Mouse (Mus musculus) brain, adult 10 weeks (tissue): Measurements from ENCODE around the gene Chchd4. TPM values are rescaled to one million over a fixed set of nuclear protein-coding genes. Genes with fewer than 3 reads are reported as not detected.

Experiments
- polyA plus RNA-seq: library from polyadenylated mRNA; stranded (reverse); fragments of 350-450 nt; fragmentation: Illumina TruSeq; extraction: RNeasy Lipid Tissue Mini Kit (QIAGEN cat#74804); gene quantifications from one replicate; pipeline ENCODE4 v1.2.3, GENCODE M21; 2015; ENCODE audit warnings: low read depth, low replicate concordance

The Chchd4 gene
- 26.8 TPM for polyA plus RNA-seq

DNA sequence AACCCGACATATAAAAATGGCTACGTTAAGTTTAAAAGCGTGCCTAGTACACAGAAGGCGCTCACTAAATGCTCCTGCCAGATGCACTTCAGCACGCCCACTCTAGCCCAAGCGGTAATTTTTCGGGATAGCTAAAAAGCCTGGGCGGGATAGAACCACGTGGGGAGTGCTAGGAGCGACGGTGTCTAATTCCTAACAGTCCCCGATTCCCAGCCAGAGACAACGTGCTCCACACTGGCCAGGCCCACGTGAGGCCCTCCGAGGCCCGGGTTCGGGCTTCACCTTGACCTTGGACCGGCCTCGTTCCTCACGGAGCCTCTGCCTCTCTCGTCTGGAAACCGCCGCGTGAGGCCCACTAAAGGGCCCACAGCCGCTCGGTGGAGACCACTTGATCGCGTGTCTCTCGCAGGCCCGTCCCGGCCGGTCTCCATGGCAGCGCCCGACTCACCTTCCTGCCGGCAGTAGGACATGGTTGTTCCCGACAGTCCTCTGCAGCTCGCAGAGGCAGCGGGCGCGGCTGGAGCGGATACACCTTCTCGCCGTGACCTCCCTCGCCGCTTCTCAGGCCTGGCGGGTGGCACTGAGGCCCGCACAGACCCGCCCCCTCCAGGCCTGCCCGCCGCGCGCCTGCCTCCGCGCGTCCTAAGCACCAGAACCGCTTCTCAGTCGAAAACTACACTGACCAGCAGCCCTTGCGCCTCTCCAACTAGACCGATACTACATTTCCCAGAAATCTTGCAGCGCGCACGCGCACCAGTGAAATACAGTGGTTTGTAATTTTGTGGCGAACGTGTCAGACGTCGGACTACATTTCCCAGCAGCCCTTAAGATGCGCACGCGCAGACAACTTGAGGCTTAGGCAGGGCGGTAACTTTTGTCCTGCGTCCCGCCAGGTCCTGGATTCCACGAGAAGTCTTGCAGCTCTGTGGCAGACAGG, at the start of gene Chchd4, which contains the start of gene Tmem43:
TSS of gene Chchd4 (minus strand) at position 679 of the 937 bp plus-strand sequence.
TSS of gene Tmem43 (plus strand) at position 836 of the 937 bp plus-strand sequence.

DNA sequence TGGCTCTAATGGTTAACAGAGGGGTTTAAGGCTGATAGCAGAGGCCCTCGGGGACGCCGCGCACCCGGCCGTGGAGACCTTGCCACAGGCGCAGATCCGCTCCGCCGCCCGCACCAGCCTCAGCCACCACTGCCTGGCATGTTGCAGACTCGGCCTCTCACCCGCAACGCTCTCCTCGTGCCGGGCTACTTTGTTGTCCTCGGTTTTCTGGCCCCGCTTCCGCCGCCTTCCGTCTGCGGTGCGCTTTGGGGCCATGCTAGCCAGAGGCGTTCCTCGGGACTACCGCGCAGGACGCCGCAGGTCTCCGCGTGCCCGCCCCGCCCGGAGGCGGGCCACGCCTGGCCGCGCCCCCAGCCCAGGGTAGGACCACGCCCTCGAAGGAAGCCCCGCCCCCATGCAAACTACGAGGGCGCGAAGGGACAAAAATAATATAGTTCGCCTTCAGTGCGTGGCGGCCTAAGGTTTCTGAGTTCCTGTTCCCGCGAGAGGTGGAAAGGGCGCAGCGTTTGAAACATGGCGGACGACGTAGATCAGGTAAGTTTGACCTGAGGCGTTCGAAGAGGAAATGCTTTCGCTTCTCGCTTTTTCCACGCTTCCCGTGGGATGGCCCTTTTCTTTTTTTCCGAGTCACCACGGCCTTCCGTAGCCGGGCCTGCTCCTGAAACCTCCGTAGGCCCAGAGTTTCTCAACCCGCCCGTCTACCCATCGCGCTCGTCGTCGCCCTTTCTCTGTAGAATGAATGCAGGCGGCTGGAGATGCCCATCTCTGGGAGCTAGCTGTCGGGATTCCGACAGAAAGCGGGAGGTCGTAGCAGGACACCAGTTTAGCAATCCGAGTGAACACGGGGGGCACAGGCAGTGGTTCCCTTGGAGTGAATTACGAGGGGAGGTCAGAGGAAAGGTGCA, 42.5 kb upstream of the Chchd4 start, which contains the start of the genes Xpc and Lsm3:
TSS of gene Xpc (minus strand) at position 344 of the 905 bp plus-strand sequence.
TSS of gene Lsm3 (plus strand) at position 384 of the 905 bp plus-strand sequence.

Other genes with a start within 250 kb of the Chchd4 start
- gene Wnt7a, start 62.2 kb downstream of the Chchd4 start, polyA plus RNA-seq, result 8.5 TPM
- 29.8 TPM for gene Tmem43, start 157 bp upstream of the Chchd4 start, polyA plus RNA-seq
- 10.3 TPM for gene Xpc, start 42.3 kb upstream of the Chchd4 start, polyA plus RNA-seq
- gene Lsm3, start 42.4 kb upstream of the Chchd4 start, polyA plus RNA-seq, result 66.5 TPM
- gene Slc6a6, start 210.5 kb upstream of the Chchd4 start, polyA plus RNA-seq, result 66.0 TPM